Mouse (Mus musculus) hindbrain, embryonic 12.5 days (tissue): ENCODE measurements around the gene Alg2. TPM values are rescaled to one million over a fixed set of nuclear protein-coding genes. Genes with fewer than 3 reads are reported as not detected.

Source experiments
- ATAC-seq: fragments of 200-750 bp; cut with Nextera tagmentation; 2 replicates; pipeline ENCODE4 v1.8.0; 2017; ENCODE audit warnings: moderate TSS enrichment; ENCODE audit not compliant: low FRiP score
- H3K27ac ChIP-seq: fragments of 300-500 bp; sonication (generic); 2 replicates; pipeline ENCODE4 v1.5.1; 2016; ENCODE audit warnings: mild to moderate bottlenecking
- H3K27me3 ChIP-seq: fragments of 300-500 bp; sonication (generic); 2 replicates; pipeline ENCODE4 v1.6.1; 2016; ENCODE audit warnings: mild to moderate bottlenecking
- H3K36me3 ChIP-seq: fragments of 300-500 bp; sonication (generic); 2 replicates; pipeline ENCODE4 v1.6.1; 2016; ENCODE audit warnings: mild to moderate bottlenecking
- H3K4me1 ChIP-seq: fragments of 300-500 bp; sonication (generic); 2 replicates; pipeline ENCODE4 v1.6.1; 2016
- H3K4me2 ChIP-seq: fragments of 300-500 bp; sonication (generic); replicated peaks from 2 replicates; pipeline ENCODE4 v1.6.1; 2016; ENCODE audit warnings: mild to moderate bottlenecking
- H3K4me3 ChIP-seq: fragments of 300-500 bp; sonication (generic); 2 replicates; pipeline ENCODE4 v1.5.1; 2016; ENCODE audit warnings: mild to moderate bottlenecking
- H3K9ac ChIP-seq: fragments of 300-500 bp; sonication (generic); 2 replicates; pipeline ENCODE4 v1.6.1; 2016; ENCODE audit warnings: mild to moderate bottlenecking, moderate library complexity
- H3K9me3 ChIP-seq: fragments of 300-500 bp; sonication (generic); replicated peaks from 2 replicates; pipeline ENCODE4 v1.6.1; 2016; ENCODE audit warnings: mild to moderate bottlenecking
- WGBS: fragments of 180-500 bp; shearing (Covaris S2); methylation state at CpG from one replicate; pipeline ENCODE4 v1.1.7; 2016; 5-methylcytosine and 5-hydroxymethylcytosine counted together
- polyA plus RNA-seq: library from polyadenylated mRNA; unstranded; fragments of >200 nt; fragmentation: Nextera tagmentation; extraction: Ambion mirVana; gene quantifications from 2 replicates; pipeline ENCODE4 v1.2.1, GENCODE M21; 2016

Gene Alg2
- 196 and 206 TPM in 2 replicates for polyA plus RNA-seq

- H3K36me3 ChIP-seq = peaks cover 56% of the 10 kb centered on the region
- peak within 1 kb of the TSS; percentile 94 for H3K27ac ChIP-seq
- H3K4me3 ChIP-seq = peak within 1 kb of the TSS; percentile 73
- peak within 1 kb of the TSS; percentile 74 for H3K4me2 ChIP-seq
- ATAC-seq = peak; percentile 98
- H3K4me1 ChIP-seq = peaks cover 15% of the 10 kb centered on the region
- H3K9me3 ChIP-seq = 0 out of 2 replicates have a peak, but pooled peaks cover 2% of the 10 kb centered on the region
- no peaks in the 10 kb centered on the region for H3K27me3 ChIP-seq
- H3K9ac ChIP-seq = peak within 1 kb of the TSS; percentile 76
- under 1% methylated on average over 46 of the region's 58 CpGs for WGBS
Measured at GRCm38 (mm10) chr4:47473968-47474729, at the start of gene Alg2, which contains the start of gene Sec61b. Gene Alg2, minus strand, starts transcription at chr4:47474333. Gene Sec61b, plus strand, starts transcription at chr4:47474658.

GRCm38 (mm10) chr4:47521884-47522605 lies 47.9 kb upstream of the Alg2 start:
- H3K36me3 ChIP-seq = no peaks in the 10 kb centered on the region
- WGBS = 83% methylated on average over 6 of the region's 6 CpGs

GRCm38 (mm10) chr4:47520076-47520475 lies 45.9 kb upstream of the Alg2 start:
- Histone ChIP-seq H3K36me3 (no peaks in the 10 kb centered on the region), H3K27me3 (no peaks in the 10 kb centered on the region), H3K9me3 (no peaks in the 10 kb centered on the region), H3K9ac (no peak overlapping the region), H3K4me2 (no peak overlapping the region), H3K27ac (no peak overlapping the region), H3K4me1 (peaks cover 10% of the 10 kb centered on the region), H3K4me3 (no peak overlapping the region)
- no peak for ATAC-seq
- WGBS = 71% methylated on average over 4 of the region's 4 CpGs

More at GRCm38 (mm10) chr4:47521884-47522605, 47.9 kb upstream of the Alg2 start:
- H3K27ac ChIP-seq = no peak overlapping the region
- no peak overlapping the region for H3K4me3 ChIP-seq
- no peaks in the 10 kb centered on the region for H3K27me3 ChIP-seq
- no peaks in the 10 kb centered on the region for H3K9me3 ChIP-seq
- no peak overlapping the region for H3K4me2 ChIP-seq
- H3K4me1 ChIP-seq = peaks cover 10% of the 10 kb centered on the region
- H3K9ac ChIP-seq = no peak overlapping the region
- no peak for ATAC-seq

DNA sequence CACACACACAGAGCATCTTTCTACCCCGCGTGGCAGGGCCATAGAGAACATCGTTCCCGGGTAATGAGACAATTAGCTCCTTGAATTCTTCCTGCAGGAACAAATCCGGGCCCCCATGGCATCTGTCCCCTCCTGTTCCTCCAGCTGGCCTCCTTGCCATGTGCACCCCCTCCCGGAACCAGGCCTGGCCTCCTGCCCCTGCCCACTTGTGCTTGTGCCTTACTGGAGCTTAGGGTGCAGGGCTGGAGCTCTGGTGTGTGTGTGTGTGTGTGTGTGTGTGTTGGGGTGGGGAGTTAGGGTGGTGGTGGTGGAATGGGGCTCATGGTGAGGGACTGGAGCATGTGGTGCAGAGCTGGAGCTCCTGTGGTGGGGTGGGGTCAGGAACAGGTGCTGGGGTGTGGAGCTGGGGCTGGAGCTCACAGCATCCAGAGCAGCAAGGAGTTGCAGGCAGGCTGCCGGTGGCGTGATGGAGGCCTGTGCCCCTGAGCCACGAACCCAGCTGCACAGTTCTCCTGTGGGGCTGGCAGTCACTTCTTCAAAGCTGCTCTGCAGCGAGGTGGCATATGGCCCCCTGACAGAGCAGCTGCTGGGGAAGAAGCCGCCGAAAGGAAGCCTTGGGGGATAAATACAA lies 44.5 kb upstream of the Alg2 start:
- peak overlapping the region; percentile 50; the same call in 1 of the 2 replicates for H3K27ac ChIP-seq
- H3K4me1 ChIP-seq = peaks cover 10% of the 10 kb centered on the region
- peak; percentile 57 for ATAC-seq
- H3K4me3 ChIP-seq = no peak overlapping the region
- WGBS = 45% methylated on average over 12 of the region's 12 CpGs
- no peaks in the 10 kb centered on the region for H3K9me3 ChIP-seq
- H3K4me2 ChIP-seq = no peak overlapping the region
- H3K36me3 ChIP-seq = no peaks in the 10 kb centered on the region
- H3K27me3 ChIP-seq = no peaks in the 10 kb centered on the region; the same call in 1 of the 2 replicates
- no peak overlapping the region for H3K9ac ChIP-seq

GRCm38 (mm10) chr4:47504841-47505517 lies 30.8 kb upstream of the Alg2 start:
- 80% methylated on average over 10 of the region's 10 CpGs for WGBS
- no peak overlapping the region for H3K4me3 ChIP-seq
- H3K4me1 ChIP-seq = 0 out of 2 replicates have a peak, but pooled peaks cover 2% of the 10 kb centered on the region
- ATAC-seq = no peak
- no peak overlapping the region for H3K9ac ChIP-seq
- no peaks in the 10 kb centered on the region; the same call in 1 of the 2 replicates for H3K27me3 ChIP-seq
- no peak overlapping the region for H3K27ac ChIP-seq
- H3K36me3 ChIP-seq = no peaks in the 10 kb centered on the region
- no peak overlapping the region for H3K4me2 ChIP-seq
- no peaks in the 10 kb centered on the region for H3K9me3 ChIP-seq

- Histone ChIP-seq H3K9ac (no peak overlapping the region), H3K4me1 (0 out of 2 replicates have a peak, but pooled peaks cover 2% of the 10 kb centered on the region), H3K4me2 (no peak overlapping the region), H3K27me3 (no peaks in the 10 kb centered on the region; the same call in 1 of the 2 replicates), H3K27ac (no peak overlapping the region), H3K9me3 (no peaks in the 10 kb centered on the region), H3K4me3 (no peak overlapping the region), H3K36me3 (no peaks in the 10 kb centered on the region)
- no peak for ATAC-seq
- 85% methylated on average over 6 of the region's 6 CpGs for WGBS
Measured at GRCm38 (mm10) chr4:47503045-47503444, 28.9 kb upstream of the Alg2 start.

GRCm38 (mm10) chr4:47502546-47502971 lies 28.4 kb upstream of the Alg2 start:
- Histone ChIP-seq H3K36me3 (no peaks in the 10 kb centered on the region), H3K9ac (no peak overlapping the region), H3K27ac (no peak overlapping the region), H3K4me3 (no peak overlapping the region), H3K27me3 (no peaks in the 10 kb centered on the region; the same call in 1 of the 2 replicates), H3K4me1 (0 out of 2 replicates have a peak, but pooled peaks cover 2% of the 10 kb centered on the region), H3K9me3 (no peaks in the 10 kb centered on the region), H3K4me2 (no peak overlapping the region)
- ATAC-seq = no peak
- 24% methylated on average over 4 of the region's 4 CpGs for WGBS

DNA sequence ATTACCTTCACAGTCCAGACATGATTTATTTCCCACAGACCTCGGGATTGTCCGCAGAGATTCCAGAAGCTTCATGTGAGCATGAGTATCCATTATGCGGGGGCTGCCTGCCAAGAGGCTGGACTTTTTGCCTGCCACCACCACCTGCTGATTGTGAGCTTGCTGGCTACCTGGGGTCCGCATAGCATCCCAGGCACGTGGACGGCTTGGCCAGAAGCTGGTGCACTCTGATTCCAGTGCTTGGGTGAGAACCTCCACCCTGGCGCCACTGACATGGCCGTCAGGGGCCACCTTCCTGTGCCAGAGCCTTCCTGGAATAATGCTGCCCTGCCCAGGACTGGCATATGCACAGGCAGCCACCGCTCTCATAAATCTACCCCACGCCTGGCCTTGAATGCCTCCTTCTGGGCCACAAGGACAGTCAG lies 25.0 kb upstream of the Alg2 start:
- H3K4me2 ChIP-seq = no peak overlapping the region
- H3K4me3 ChIP-seq = no peak overlapping the region
- H3K9ac ChIP-seq = no peak overlapping the region
- WGBS = 82% methylated on average over 10 of the region's 10 CpGs
- no peak overlapping the region for H3K27ac ChIP-seq
- no peaks in the 10 kb centered on the region for H3K36me3 ChIP-seq
- H3K27me3 ChIP-seq = no peaks in the 10 kb centered on the region; the same call in 1 of the 2 replicates
- no peaks in the 10 kb centered on the region for H3K9me3 ChIP-seq
- no peak for ATAC-seq
- H3K4me1 ChIP-seq = 0 out of 2 replicates have a peak, but pooled peaks cover 2% of the 10 kb centered on the region

- Histone ChIP-seq H3K27ac (no peak overlapping the region), H3K4me3 (no peak overlapping the region), H3K9me3 (no peaks in the 10 kb centered on the region), H3K27me3 (no peaks in the 10 kb centered on the region; the same call in 1 of the 2 replicates), H3K36me3 (no peaks in the 10 kb centered on the region), H3K4me2 (no peak overlapping the region), H3K9ac (no peak overlapping the region), H3K4me1 (0 out of 2 replicates have a peak, but pooled peaks cover 2% of the 10 kb centered on the region)
- 65% methylated on average over 7 of the region's 7 CpGs for WGBS
- no peak for ATAC-seq
Measured at GRCm38 (mm10) chr4:47497811-47498385, 23.8 kb upstream of the Alg2 start.

- ATAC-seq = no peak
Measured at GRCm38 (mm10) chr4:47494686-47495085, 20.6 kb upstream of the Alg2 start.

GRCm38 (mm10) chr4:47494137-47494536 lies 20.0 kb upstream of the Alg2 start:
- ATAC-seq = no peak
- WGBS = 77% methylated on average over 1 of the region's 1 CpGs

More at GRCm38 (mm10) chr4:47494686-47495085, 20.6 kb upstream of the Alg2 start:
- no peak overlapping the region for H3K4me2 ChIP-seq
- no peaks in the 10 kb centered on the region for H3K36me3 ChIP-seq
- no peak overlapping the region for H3K27ac ChIP-seq
- H3K4me1 ChIP-seq = peaks cover 11% of the 10 kb centered on the region
- WGBS = 83% methylated on average over 2 of the region's 2 CpGs
- H3K4me3 ChIP-seq = no peak overlapping the region
- no peaks in the 10 kb centered on the region for H3K9me3 ChIP-seq
- no peak overlapping the region for H3K9ac ChIP-seq
- no peaks in the 10 kb centered on the region for H3K27me3 ChIP-seq

More at GRCm38 (mm10) chr4:47494137-47494536, 20.0 kb upstream of the Alg2 start:
- Histone ChIP-seq H3K36me3 (no peaks in the 10 kb centered on the region), H3K27ac (no peak overlapping the region), H3K9ac (no peak overlapping the region), H3K4me2 (no peak overlapping the region), H3K27me3 (no peaks in the 10 kb centered on the region), H3K4me3 (no peak overlapping the region), H3K4me1 (peaks cover 11% of the 10 kb centered on the region), H3K9me3 (no peaks in the 10 kb centered on the region)
